Mouse (Mus musculus): ENCODE results near the gene Nenf. TPM values are rescaled to one million over a fixed set of nuclear protein-coding genes. Genes with fewer than 3 reads are reported as not detected.

The Nenf gene
- total RNA-seq, 2 experiments from 2014 or later, result 90.4 to 91.1 TPM

GRCm38 (mm10) chr1:191288762-191289161 is 29.2 kb downstream of the Nenf start:
- peak; percentile 55 to 68 for DNase-seq (ENCODE audit: low spot score in 2 of 2)

- no peak for DNase-seq (ENCODE audit: low spot score in 2 of 2)
These were observed 33.5 kb downstream of the Nenf start for GRCm38 (mm10) chr1:191284502-191284901.

- DNase-seq (ENCODE audit: low spot score in 2 of 2), result no peak
These were observed 34.6 kb downstream of the Nenf start for GRCm38 (mm10) chr1:191283110-191284040.

GRCm38 (mm10) chr1:191282319-191282718 is 35.7 kb downstream of the Nenf start:
- DNase-seq (ENCODE audit: low spot score in 2 of 2), result no peak

- no peak for DNase-seq (ENCODE audit: low spot score in 2 of 2)
These were observed 36.8 kb downstream of the Nenf start for GRCm38 (mm10) chr1:191281171-191281570.

GRCm38 (mm10) chr1:191278324-191278723 is 39.7 kb downstream of the Nenf start:
- no peak for DNase-seq (ENCODE audit: low spot score in 2 of 2)

- no peak for DNase-seq (ENCODE audit: low spot score in 2 of 2)
These were observed 40.4 kb downstream of the Nenf start for GRCm38 (mm10) chr1:191277549-191278059.

- DNase-seq (ENCODE audit: low spot score in 2 of 2), result no peak
These were observed 41.8 kb downstream of the Nenf start for GRCm38 (mm10) chr1:191276181-191276580.

- peak; percentile 89 to 91 for DNase-seq (ENCODE audit: low spot score in 2 of 2)
These were observed 42.5 kb downstream of the Nenf start for GRCm38 (mm10) chr1:191275527-191275926.

- DNase-seq (ENCODE audit: low spot score in 2 of 2), result no peak
These were observed 45.3 kb downstream of the Nenf start for GRCm38 (mm10) chr1:191272660-191273059.

GRCm38 (mm10) chr1:191269648-191269952 is 48.4 kb downstream of the Nenf start:
- no peak for DNase-seq (ENCODE audit: low spot score in 2 of 2)

- no peak for DNase-seq (ENCODE audit: low spot score in 2 of 2)
These were observed 49.0 kb downstream of the Nenf start for GRCm38 (mm10) chr1:191268797-191269647.

GRCm38 (mm10) chr1:191267856-191268255 is 50.1 kb downstream of the Nenf start:
- DNase-seq (ENCODE audit: low spot score in 2 of 2), result no peak

- DNase-seq (ENCODE audit: low spot score in 2 of 2), result no peak
These were observed 50.8 kb downstream of the Nenf start for GRCm38 (mm10) chr1:191267162-191267561.

GRCm38 (mm10) chr1:191263471-191263870 is 54.5 kb downstream of the Nenf start:
- no peak for DNase-seq (ENCODE audit: low spot score in 2 of 2)

GRCm38 (mm10) chr1:191261861-191262260 is 56.1 kb downstream of the Nenf start:
- no peak for DNase-seq (ENCODE audit: low spot score in 2 of 2)

- no peak for DNase-seq (ENCODE audit: low spot score in 2 of 2)
These were observed 58.3 kb downstream of the Nenf start for GRCm38 (mm10) chr1:191259661-191260060.

- DNase-seq (ENCODE audit: low spot score in 2 of 2), result no peak
These were observed 58.9 kb downstream of the Nenf start for GRCm38 (mm10) chr1:191259121-191259520.

- no peak for DNase-seq (ENCODE audit: low spot score in 2 of 2)
These were observed 59.5 kb downstream of the Nenf start for GRCm38 (mm10) chr1:191258521-191258920.

GRCm38 (mm10) chr1:191257981-191258380 is 60.0 kb downstream of the Nenf start:
- DNase-seq (ENCODE audit: low spot score in 2 of 2), result no peak

- DNase-seq (ENCODE audit: low spot score in 2 of 2), result no peak
These were observed 60.6 kb downstream of the Nenf start for GRCm38 (mm10) chr1:191257351-191257771.

Measured in adrenal gland, adult 18-20 months (tissue).